Mouse (Mus musculus) heart, embryonic 14.5 days (tissue): Measurements from ENCODE around the gene Smim20. TPM values are rescaled to one million over a fixed set of nuclear protein-coding genes. Genes with fewer than 3 reads are reported as not detected.
A peak's percentile ranks its signal among the peaks of the same experiment; 100 is the strongest.

Experiments
- ATAC-seq: fragments of 200-750 bp; cut with Nextera tagmentation; 2 replicates; pipeline ENCODE4 v1.8.0; 2017; ENCODE audit warnings: low read depth, moderate TSS enrichment; ENCODE audit not compliant: insufficient number of reproducible peaks, insufficient read depth, low FRiP score
- H3K27ac ChIP-seq, 2 experiments: fragments of 200-500 bp in 1 of 2; fragments of 300-500 bp in 1 of 2; sonication (generic) in 1 of 2; replicated peaks in 1 of 2; 2 replicates each; pipeline ENCODE4 v1.5.1; 2012 to 2014; ENCODE audit warnings: low read depth in 2 of 2, low read length in 2 of 2, control low read depth in 1 of 2, mild to moderate bottlenecking in 1 of 2, mixed read lengths in 1 of 2; ENCODE audit not compliant: control insufficient read depth in 1 of 2, insufficient read depth in 1 of 2
- H3K27me3 ChIP-seq: fragments of 300-500 bp; sonication (generic); 2 replicates; pipeline ENCODE4 v1.6.1; 2014; ENCODE audit warnings: mild to moderate bottlenecking, low read length, control low read depth; ENCODE audit not compliant: control insufficient read depth, insufficient read depth
- H3K36me3 ChIP-seq: fragments of 300-500 bp; sonication (generic); 2 replicates; pipeline ENCODE4 v1.6.1; 2014; ENCODE audit warnings: mild to moderate bottlenecking, control low read depth, low read length, mixed read lengths; ENCODE audit not compliant: control insufficient read depth, insufficient read depth
- H3K4me1 ChIP-seq, 2 experiments: fragments of 200-500 bp in 1 of 2; fragments of 300-500 bp in 1 of 2; sonication (generic) in 1 of 2; 2 replicates each; pipeline ENCODE4 v1.6.1; 2012 to 2014; ENCODE audit warnings: low read length in 2 of 2, control low read depth in 1 of 2, mixed read lengths in 1 of 2; ENCODE audit not compliant: control insufficient read depth in 2 of 2, insufficient read depth in 2 of 2
- H3K4me2 ChIP-seq: fragments of 300-500 bp; sonication (generic); 2 replicates; pipeline ENCODE4 v1.6.1; 2014; ENCODE audit warnings: mild to moderate bottlenecking, low read length
- H3K4me3 ChIP-seq, 2 experiments: fragments of 200-500 bp in 1 of 2; fragments of 300-500 bp in 1 of 2; sonication (generic) in 1 of 2; 2 replicates each; pipeline ENCODE4 v1.5.1; 2012 to 2014; ENCODE audit warnings: low read length in 2 of 2, mild to moderate bottlenecking in 2 of 2, control low read depth in 1 of 2, low read depth in 1 of 2, moderate library complexity in 1 of 2; ENCODE audit not compliant: control insufficient read depth in 1 of 2, insufficient read depth in 1 of 2
- H3K9ac ChIP-seq: fragments of 300-500 bp; sonication (generic); 2 replicates; pipeline ENCODE4 v1.6.1; 2014; ENCODE audit warnings: mild to moderate bottlenecking, low read length
- H3K9me3 ChIP-seq: fragments of 300-500 bp; sonication (generic); 2 replicates; pipeline ENCODE4 v1.6.1; 2016; ENCODE audit warnings: low read length, control low read depth; ENCODE audit not compliant: control insufficient read depth
- WGBS: fragments of 180-500 bp; shearing (Covaris S2); extraction: QIAGEN DNeasy Blood & Tissue Kit; methylation state at CpG from one replicate; pipeline ENCODE4 v1.1.7; 2014; 5-methylcytosine and 5-hydroxymethylcytosine counted together
- polyA plus RNA-seq: library from polyadenylated mRNA; unstranded; fragments of >200 nt; fragmentation: Nextera tagmentation; extraction: Ambion mirVana; gene quantifications from 2 replicates; pipeline ENCODE4 v1.2.1, GENCODE M21; 2014

The Smim20 gene
- polyA plus RNA-seq, 1 experiment from 2014 or later: 239 TPM

- ATAC-seq: no peak
- peaks cover 6 to 32% of the 10 kb centered on the region in 2 experiments for H3K4me1 ChIP-seq
- no peak overlapping the region for H3K4me3 ChIP-seq
- no peaks in the 10 kb centered on the region for H3K9me3 ChIP-seq
- 89% methylated on average over 12 of the region's 12 CpGs for WGBS
- H3K4me2 ChIP-seq: no peak overlapping the region
- 0 out of 2 replicates have a peak, but pooled peaks cover 8% of the 10 kb centered on the region for H3K36me3 ChIP-seq
- no peak overlapping the region for H3K9ac ChIP-seq
- H3K27me3 ChIP-seq: no peaks in the 10 kb centered on the region
- H3K27ac ChIP-seq: no peak overlapping the region
Measured at GRCm38 (mm10) chr5:53265740-53266139, 1.1 kb upstream of the Smim20 start.

GRCm38 (mm10) chr5:53266181-53266580 lies 702 bp upstream of the Smim20 start:
- 82% methylated on average over 4 of the region's 4 CpGs for WGBS
- Histone ChIP-seq H3K27me3 (no peaks in the 10 kb centered on the region), H3K4me2 (peak overlapping the region; percentile 84; the same call in 1 of the 2 replicates), H3K27ac (peak overlapping the region in 1 of 2 experiments; percentile 89; a peak in 2 of 4 replicates), H3K9ac (no peak overlapping the region), H3K4me3 (no peak overlapping the region), H3K36me3 (0 out of 2 replicates have a peak, but pooled peaks cover 8% of the 10 kb centered on the region), H3K9me3 (no peaks in the 10 kb centered on the region), H3K4me1 (peaks cover 8 to 37% of the 10 kb centered on the region in 2 experiments)
- no peak for ATAC-seq

GRCm38 (mm10) chr5:53268095-53268692 lies 1.3 kb downstream of the Smim20 start:
- H3K4me3 ChIP-seq: peak overlapping the region in 1 of 2 experiments; percentile 67; a peak in 1 of 4 replicates
- 62% methylated on average over 6 of the region's 6 CpGs for WGBS
- peaks cover 20 to 52% of the 10 kb centered on the region in 2 experiments for H3K4me1 ChIP-seq
- H3K4me2 ChIP-seq: peak overlapping the region; percentile 84
- 0 out of 2 replicates have a peak, but pooled peaks cover 10% of the 10 kb centered on the region for H3K36me3 ChIP-seq
- peak overlapping the region; percentile 21; the same call in 1 of the 2 replicates for H3K9ac ChIP-seq
- 0 out of 4 replicates have a peak overlapping the region, but pooled peaks of 1 of the 2 experiments have one; percentile 6 for H3K27ac ChIP-seq
- H3K9me3 ChIP-seq: no peaks in the 10 kb centered on the region
- no peak for ATAC-seq
- no peaks in the 10 kb centered on the region for H3K27me3 ChIP-seq

GRCm38 (mm10) chr5:53269799-53270198 lies 2.9 kb downstream of the Smim20 start:
- Histone ChIP-seq H3K9me3 (no peaks in the 10 kb centered on the region), H3K36me3 (peaks cover 14% of the 10 kb centered on the region; the same call in 1 of the 2 replicates), H3K9ac (no peak overlapping the region), H3K4me3 (no peak overlapping the region), H3K4me2 (peak overlapping the region; percentile 84; the same call in 1 of the 2 replicates), H3K27ac (no peak overlapping the region), H3K4me1 (peaks cover 25 to 68% of the 10 kb centered on the region in 2 experiments), H3K27me3 (no peaks in the 10 kb centered on the region)
- WGBS: 93% methylated on average over 5 of the region's 5 CpGs
- no peak for ATAC-seq

GRCm38 (mm10) chr5:53270947-53271711 lies 4.2 kb downstream of the Smim20 start:
- no peak overlapping the region for H3K4me3 ChIP-seq
- 47% methylated on average over 13 of the region's 13 CpGs for WGBS
- no peaks in the 10 kb centered on the region for H3K27me3 ChIP-seq
- H3K36me3 ChIP-seq: peaks cover 14% of the 10 kb centered on the region; the same call in 1 of the 2 replicates
- no peak for ATAC-seq
- H3K9ac ChIP-seq: peak overlapping the region; percentile 17; the same call in 1 of the 2 replicates
- peak overlapping the region; percentile 32; the same call in 1 of the 2 replicates for H3K4me2 ChIP-seq
- peaks cover 31 to 81% of the 10 kb centered on the region in 2 experiments for H3K4me1 ChIP-seq
- peak overlapping the region; percentile 52 to 65 for H3K27ac ChIP-seq
- no peaks in the 10 kb centered on the region for H3K9me3 ChIP-seq

GRCm38 (mm10) chr5:53272626-53273025 lies 5.7 kb downstream of the Smim20 start:
- WGBS: 66% methylated on average over 4 of the region's 4 CpGs
- H3K4me1 ChIP-seq: peaks cover 28 to 78% of the 10 kb centered on the region in 2 experiments
- H3K4me2 ChIP-seq: no peak overlapping the region
- no peak overlapping the region for H3K4me3 ChIP-seq
- H3K27ac ChIP-seq: no peak overlapping the region
- no peak overlapping the region for H3K9ac ChIP-seq
- no peak for ATAC-seq
- no peaks in the 10 kb centered on the region for H3K27me3 ChIP-seq
- peaks cover 25% of the 10 kb centered on the region for H3K36me3 ChIP-seq
- no peaks in the 10 kb centered on the region for H3K9me3 ChIP-seq

GRCm38 (mm10) chr5:53273699-53274430 lies 7.0 kb downstream of the Smim20 start:
- Histone ChIP-seq H3K9me3 (no peaks in the 10 kb centered on the region), H3K4me1 (peaks cover 28 to 67% of the 10 kb centered on the region in 2 experiments), H3K36me3 (peaks cover 38% of the 10 kb centered on the region), H3K4me3 (no peak overlapping the region), H3K27ac (peak overlapping the region; percentile 43 to 76), H3K27me3 (no peaks in the 10 kb centered on the region), H3K9ac (no peak overlapping the region), H3K4me2 (peak overlapping the region; percentile 10)
- WGBS: 46% methylated on average over 5 of the region's 5 CpGs
- no peak for ATAC-seq
